In the genomic region with DNA sequence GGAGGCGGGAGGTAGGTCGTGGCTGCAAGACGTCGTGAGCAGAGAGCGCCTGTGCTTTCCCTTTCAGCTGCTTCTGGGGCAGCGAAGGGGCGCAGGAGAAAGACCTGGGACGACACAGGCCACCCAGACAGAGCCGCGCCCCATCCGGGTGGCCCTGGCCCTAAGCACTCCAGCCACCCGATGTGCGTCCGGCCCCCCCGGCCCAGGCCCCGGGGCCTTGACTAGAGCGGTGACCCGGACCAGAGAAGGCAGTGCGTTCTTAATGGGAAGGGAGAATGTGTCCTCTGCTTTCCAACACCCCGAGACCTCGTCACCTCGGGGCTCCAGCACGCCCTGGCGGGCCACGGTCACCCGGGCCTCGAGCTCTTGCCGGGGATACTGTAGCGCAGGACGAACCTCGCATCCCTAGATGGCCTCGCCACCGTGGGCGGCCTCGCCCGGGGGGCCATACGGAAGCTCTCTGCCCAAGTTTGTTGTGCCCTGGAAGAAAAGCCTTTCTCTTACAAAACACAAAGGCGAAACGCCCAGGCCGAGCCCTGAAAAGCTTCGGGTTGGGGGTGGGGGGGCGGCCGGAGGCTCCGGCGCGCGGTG, we compare ENCODE assay signal across 8 mouse cellular contexts. TPM values are rescaled to one million over a fixed set of nuclear protein-coding genes. Genes with fewer than 3 reads are reported as not detected.
DNase-seq lines count a peak whose midpoint lies in the region; ATAC-seq lines count a peak whose summit lies in the region.

No protein-coding gene starts in this region.

- no peak for DNase-seq in lung, adult 18-20 months
- DNase-seq in embryo, embryonic 10 days (ENCODE audit: low spot score) = peak; percentile 65
- DNase-seq in kidney, postnatal 25 days = peak; percentile 7 to 54
- peak; percentile 6 to 8 for DNase-seq in urinary bladder, postnatal 36 days (ENCODE audit: low spot score in 2 of 2)
- no peak for DNase-seq in frontal cortex, postnatal 14 days (ENCODE audit: low spot score in 2 of 2)

- H3K4me2 ChIP-seq in lung, embryonic 15.5 days = peak overlapping the region; percentile 84
- H3K4me2 ChIP-seq in heart, embryonic 12.5 days = peak overlapping the region; percentile 98
- H3K4me2 ChIP-seq in midbrain, embryonic 12.5 days (replicated peaks) = peak overlapping the region; percentile 60

- no peak overlapping the region for H3K27ac ChIP-seq in lung, embryonic 15.5 days
- H3K27ac ChIP-seq in heart, embryonic 12.5 days (ENCODE audit: poor library complexity, severe bottlenecking) = no peak overlapping the region
- H3K27ac ChIP-seq in midbrain, embryonic 12.5 days (replicated peaks) = peak overlapping the region; percentile 82

- peak; percentile 33; the same call in 1 of the 2 replicates for ATAC-seq in lung, embryonic 15.5 days (ENCODE audit: borderline replicate concordance, extremely low read depth, low FRiP score, low TSS enrichment)
- ATAC-seq in heart, embryonic 12.5 days (ENCODE audit: insufficient number of reproducible peaks, low FRiP score) = peak; percentile 56; the same call in 1 of the 2 replicates
- ATAC-seq in midbrain, embryonic 12.5 days (ENCODE audit: low FRiP score, low read depth) = peak; percentile 16; the same call in 1 of the 2 replicates

- no peaks in the 10 kb centered on the region for H3K36me3 ChIP-seq in lung, embryonic 15.5 days
- H3K36me3 ChIP-seq in heart, embryonic 12.5 days = no peaks in the 10 kb centered on the region
- no peaks in the 10 kb centered on the region for H3K36me3 ChIP-seq in midbrain, embryonic 12.5 days

- H3K9me3 ChIP-seq in lung, embryonic 15.5 days = no peaks in the 10 kb centered on the region
- no peaks in the 10 kb centered on the region for H3K9me3 ChIP-seq in heart, embryonic 12.5 days (replicated peaks)
- no peaks in the 10 kb centered on the region for H3K9me3 ChIP-seq in midbrain, embryonic 12.5 days

- H3K9ac ChIP-seq in lung, embryonic 15.5 days = peak overlapping the region; percentile 27
- H3K9ac ChIP-seq in heart, embryonic 12.5 days = peak overlapping the region; percentile 60
- peak overlapping the region; percentile 69 for H3K9ac ChIP-seq in midbrain, embryonic 12.5 days (replicated peaks)

- WGBS in lung, embryonic 15.5 days = under 1% methylated on average over 47 of the region's 47 CpGs
- under 1% methylated on average over 46 of the region's 47 CpGs for WGBS in heart, embryonic 12.5 days
- WGBS in midbrain, embryonic 12.5 days = under 1% methylated on average over 45 of the region's 47 CpGs

- H3K4me1 ChIP-seq in lung, embryonic 15.5 days = peaks cover 30% of the 10 kb centered on the region
- H3K4me1 ChIP-seq in heart, embryonic 12.5 days (replicated peaks) = peaks cover 21% of the 10 kb centered on the region; the same call in 1 of the 2 replicates
- H3K4me1 ChIP-seq in midbrain, embryonic 12.5 days = peaks cover 37% of the 10 kb centered on the region

- peaks cover 88% of the 10 kb centered on the region for H3K27me3 ChIP-seq in lung, embryonic 15.5 days
- peaks cover 27% of the 10 kb centered on the region for H3K27me3 ChIP-seq in heart, embryonic 12.5 days (replicated peaks)
- H3K27me3 ChIP-seq in midbrain, embryonic 12.5 days = peaks cover 90% of the 10 kb centered on the region

- peak overlapping the region; percentile 43 for H3K4me3 ChIP-seq in lung, embryonic 15.5 days
- H3K4me3 ChIP-seq in heart, embryonic 12.5 days = peak overlapping the region; percentile 59
- peak overlapping the region; percentile 46 for H3K4me3 ChIP-seq in midbrain, embryonic 12.5 days

RNA-seq across cellular contexts. Expression of gene Rnf220, which starts 1.8 kb away (rescaled TPM):
- 70.1 and 73.3 TPM in 2 replicates for polyA plus RNA-seq in lung, embryonic 15.5 days (2015; fragmentation: Nextera tagmentation; extraction: Ambion mirVana)
- polyA plus RNA-seq in heart, embryonic 12.5 days (2016; fragmentation: Nextera tagmentation; extraction: Ambion mirVana) = 55.8 and 56.8 TPM in 2 replicates
- 108 and 118 TPM in 2 replicates for polyA plus RNA-seq in midbrain, embryonic 12.5 days (2016; fragmentation: Nextera tagmentation; extraction: Ambion mirVana)

RNA-seq across cellular contexts. Expression of gene Eri3, which starts 55.2 kb away (rescaled TPM):
- polyA plus RNA-seq in lung, embryonic 15.5 days (2015; fragmentation: Nextera tagmentation; extraction: Ambion mirVana) = 156 and 157 TPM in 2 replicates
- 116 and 119 TPM in 2 replicates for polyA plus RNA-seq in heart, embryonic 12.5 days (2016; fragmentation: Nextera tagmentation; extraction: Ambion mirVana)
- polyA plus RNA-seq in midbrain, embryonic 12.5 days (2016; fragmentation: Nextera tagmentation; extraction: Ambion mirVana) = 148 and 165 TPM in 2 replicates

Comparison
In these comparisons a context has a peak if more than half of its experiments do, and no peak if none do; other contexts are left out.
1. DNase-seq: peak in embryo, embryonic 10 days (single experiment), kidney, postnatal 25 days (2 of 2) and urinary bladder, postnatal 36 days (2 of 2); none in lung, adult 18-20 months (0 of 2) and frontal cortex, postnatal 14 days (0 of 2).
2. Peak in every context shown above with its lines, with median percentiles within 50 percentile points of each other: ATAC-seq, H3K4me2 ChIP-seq, H3K4me3 ChIP-seq and H3K9ac ChIP-seq.